Mouse (Mus musculus): ENCODE measurements around the gene Zfp598. TPM values are rescaled to one million over a fixed set of nuclear protein-coding genes. Genes with fewer than 3 reads are reported as not detected.
A peak's percentile ranks its signal among the peaks of the same experiment; 100 is the strongest.
"Not testable (repeated sequence)": the region's sequence is repeated elsewhere in the genome, so short reads cannot be mapped to it uniquely, and the experiment has no call there.

The Zfp598 gene
- polyA plus RNA-seq, 1 experiment, result 34.6 TPM

- H3K79me3 ChIP-seq (ENCODE audit: low read depth), result no peaks in the 10 kb centered on the region
- peaks cover 4% of the 10 kb centered on the region for H3K27me3 ChIP-seq (ENCODE audit: control insufficient read depth, insufficient read depth, insufficient read length)
- peak within 1 kb of the TSS; percentile 73 for H3ac ChIP-seq (ENCODE audit: control insufficient read depth, insufficient read length, low read depth)
- H3K4me3 ChIP-seq (ENCODE audit: insufficient read depth, poor library complexity, severe bottlenecking), result peak within 1 kb of the TSS; percentile 23
- no peaks in the 10 kb centered on the region for H3K79me2 ChIP-seq (ENCODE audit: control insufficient read depth, insufficient read depth)
- no peaks in the 10 kb centered on the region for H3K36me3 ChIP-seq (ENCODE audit: control insufficient read depth, insufficient read depth)
- TF ChIP-seq MAX (IDR thresholded peaks at IDR 0.05) (no peak), FOSL1 (IDR thresholded peaks at IDR 0.05; ENCODE audit: insufficient read depth, low read length, poor library complexity, severe bottlenecking) (no peak), MYOD1 (IDR thresholded peaks at IDR 0.05; ENCODE audit: control insufficient read depth, insufficient read length, low read depth) (no peak), USF1 (IDR thresholded peaks at IDR 0.05; ENCODE audit: low read depth) (no peak)
Observed at GRCm38 (mm10) chr17:24650070-24650616, 19.3 kb upstream of the Zfp598 start, which contains the start of gene Slc9a3r2. Gene Slc9a3r2, minus strand, starts transcription at chr17:24650327.

GRCm38 (mm10) chr17:24650766-24651165 is 18.7 kb upstream of the Zfp598 start:
- Histone ChIP-seq H3ac (ENCODE audit: control insufficient read depth, insufficient read length, low read depth) (no peak overlapping the region), H3K27me3 (ENCODE audit: control insufficient read depth, insufficient read depth, insufficient read length) (peaks cover 4% of the 10 kb centered on the region), H3K36me3 (ENCODE audit: control insufficient read depth, insufficient read depth) (no peaks in the 10 kb centered on the region), H3K79me2 (ENCODE audit: control insufficient read depth, insufficient read depth) (no peaks in the 10 kb centered on the region), H3K79me3 (ENCODE audit: low read depth) (no peaks in the 10 kb centered on the region), H3K4me3 (ENCODE audit: insufficient read depth, poor library complexity, severe bottlenecking) (no peak overlapping the region)
- no peak for TF ChIP-seq MAX (IDR thresholded peaks at IDR 0.05)

- TF ChIP-seq USF1 (IDR thresholded peaks at IDR 0.05; ENCODE audit: low read depth), result no peak
- no peak for TF ChIP-seq MAX (IDR thresholded peaks at IDR 0.05)
- TF ChIP-seq CTCF (IDR thresholded peaks at IDR 0.05; ENCODE audit: control insufficient read depth, insufficient read depth, insufficient read length), result no peak
- no peak for TF ChIP-seq MYOD1 (IDR thresholded peaks at IDR 0.05; ENCODE audit: control insufficient read depth, insufficient read length, low read depth)
- TF ChIP-seq FOSL1 (IDR thresholded peaks at IDR 0.05; ENCODE audit: insufficient read depth, low read length, poor library complexity, severe bottlenecking), result no peak
- TF ChIP-seq CEBPB (IDR thresholded peaks at IDR 0.05; ENCODE audit: low read depth), result no peak
- no peak for TF ChIP-seq MYOG (IDR thresholded peaks at IDR 0.05; ENCODE audit: control insufficient read depth, extremely low read depth, insufficient read length)
- H3K79me3 ChIP-seq (ENCODE audit: low read depth), result no peaks in the 10 kb centered on the region
- H3ac ChIP-seq (ENCODE audit: control insufficient read depth, insufficient read length, low read depth), result no peak overlapping the region
- no peak overlapping the region for H3K4me3 ChIP-seq (ENCODE audit: insufficient read depth, poor library complexity, severe bottlenecking)
- no peaks in the 10 kb centered on the region for H3K79me2 ChIP-seq (ENCODE audit: control insufficient read depth, insufficient read depth)
- peaks cover 4% of the 10 kb centered on the region for H3K27me3 ChIP-seq (ENCODE audit: control insufficient read depth, insufficient read depth, insufficient read length)
- no peaks in the 10 kb centered on the region for H3K36me3 ChIP-seq (ENCODE audit: control insufficient read depth, insufficient read depth)
Observed at GRCm38 (mm10) chr17:24651835-24652234, 17.7 kb upstream of the Zfp598 start.

- Histone ChIP-seq H3K79me2 (ENCODE audit: control insufficient read depth, insufficient read depth) (no peaks in the 10 kb centered on the region), H3K79me3 (ENCODE audit: low read depth) (no peaks in the 10 kb centered on the region), H3ac (ENCODE audit: control insufficient read depth, insufficient read length, low read depth) (no peak overlapping the region), H3K4me3 (ENCODE audit: insufficient read depth, poor library complexity, severe bottlenecking) (no peak overlapping the region), H3K27me3 (ENCODE audit: control insufficient read depth, insufficient read depth, insufficient read length) (peaks cover 17% of the 10 kb centered on the region), H3K36me3 (ENCODE audit: control insufficient read depth, insufficient read depth) (no peaks in the 10 kb centered on the region)
- TF ChIP-seq CEBPB (IDR thresholded peaks at IDR 0.05; ENCODE audit: low read depth), result no peak
- peak; percentile 82 for TF ChIP-seq CTCF (IDR thresholded peaks at IDR 0.05; ENCODE audit: control insufficient read depth, insufficient read depth, insufficient read length)
Observed at GRCm38 (mm10) chr17:24653967-24654710, 15.3 kb upstream of the Zfp598 start.

GRCm38 (mm10) chr17:24654969-24655368 is 14.5 kb upstream of the Zfp598 start:
- H3K79me2 ChIP-seq (ENCODE audit: control insufficient read depth, insufficient read depth), result no peaks in the 10 kb centered on the region
- TF ChIP-seq MAX (IDR thresholded peaks at IDR 0.05) (no peak), USF1 (IDR thresholded peaks at IDR 0.05; ENCODE audit: low read depth) (no peak), CTCF (IDR thresholded peaks at IDR 0.05; ENCODE audit: control insufficient read depth, insufficient read depth, insufficient read length) (no peak), MYOD1 (IDR thresholded peaks at IDR 0.05; ENCODE audit: control insufficient read depth, insufficient read length, low read depth) (no peak), CEBPB (IDR thresholded peaks at IDR 0.05; ENCODE audit: low read depth) (no peak), MYOG (IDR thresholded peaks at IDR 0.05; ENCODE audit: control insufficient read depth, extremely low read depth, insufficient read length) (no peak), FOSL1 (IDR thresholded peaks at IDR 0.05; ENCODE audit: insufficient read depth, low read length, poor library complexity, severe bottlenecking) (no peak)
- H3K4me3 ChIP-seq (ENCODE audit: insufficient read depth, poor library complexity, severe bottlenecking), result no peak overlapping the region
- H3K79me3 ChIP-seq (ENCODE audit: low read depth), result no peaks in the 10 kb centered on the region
- H3ac ChIP-seq (ENCODE audit: control insufficient read depth, insufficient read length, low read depth), result no peak overlapping the region
- no peaks in the 10 kb centered on the region for H3K36me3 ChIP-seq (ENCODE audit: control insufficient read depth, insufficient read depth)
- peaks cover 21% of the 10 kb centered on the region for H3K27me3 ChIP-seq (ENCODE audit: control insufficient read depth, insufficient read depth, insufficient read length)

GRCm38 (mm10) chr17:24658017-24658758 is 11.3 kb upstream of the Zfp598 start, which contains the start of gene Npw:
Gene Npw, minus strand, starts transcription at chr17:24658457.
- no peak within 1 kb of the TSS for H3ac ChIP-seq (ENCODE audit: control insufficient read depth, insufficient read length, low read depth)
- H3K79me3 ChIP-seq (ENCODE audit: low read depth), result no peaks in the 10 kb centered on the region
- H3K79me2 ChIP-seq (ENCODE audit: control insufficient read depth, insufficient read depth), result no peaks in the 10 kb centered on the region
- H3K4me3 ChIP-seq (ENCODE audit: insufficient read depth, poor library complexity, severe bottlenecking), result no peak within 1 kb of the TSS
- TF ChIP-seq MYOD1 (IDR thresholded peaks at IDR 0.05; ENCODE audit: control insufficient read depth, insufficient read length, low read depth), result no peak
- TF ChIP-seq FOSL1 (IDR thresholded peaks at IDR 0.05; ENCODE audit: insufficient read depth, low read length, poor library complexity, severe bottlenecking), result no peak
- TF ChIP-seq USF1 (IDR thresholded peaks at IDR 0.05; ENCODE audit: low read depth), result no peak
- no peak for TF ChIP-seq MAX (IDR thresholded peaks at IDR 0.05)
- no peak for TF ChIP-seq CTCF (IDR thresholded peaks at IDR 0.05; ENCODE audit: control insufficient read depth, insufficient read depth, insufficient read length)
- no peak for TF ChIP-seq CEBPB (IDR thresholded peaks at IDR 0.05; ENCODE audit: low read depth)
- no peak for TF ChIP-seq MYOG (IDR thresholded peaks at IDR 0.05; ENCODE audit: control insufficient read depth, extremely low read depth, insufficient read length)
- peaks cover 21% of the 10 kb centered on the region for H3K27me3 ChIP-seq (ENCODE audit: control insufficient read depth, insufficient read depth, insufficient read length)
- no peaks in the 10 kb centered on the region for H3K36me3 ChIP-seq (ENCODE audit: control insufficient read depth, insufficient read depth)

GRCm38 (mm10) chr17:24667011-24667410 is 2.5 kb upstream of the Zfp598 start:
- not testable (repeated sequence) for H3K4me3 ChIP-seq (ENCODE audit: insufficient read depth, poor library complexity, severe bottlenecking); H3K36me3 ChIP-seq (ENCODE audit: control insufficient read depth, insufficient read depth); H3ac ChIP-seq (ENCODE audit: control insufficient read depth, insufficient read length, low read depth); H3K27me3 ChIP-seq (ENCODE audit: control insufficient read depth, insufficient read depth, insufficient read length)
- peaks cover 33% of the 10 kb centered on the region for H3K79me2 ChIP-seq (ENCODE audit: control insufficient read depth, insufficient read depth)
- H3K79me3 ChIP-seq (ENCODE audit: low read depth), result peaks cover 22% of the 10 kb centered on the region

All from C2C12 (cell line).